Mouse (Mus musculus) heart, embryonic 11.5 days (tissue): Measurements from ENCODE around the gene Rxfp1. TPM values are rescaled to one million over a fixed set of nuclear protein-coding genes. Genes with fewer than 3 reads are reported as not detected.

Experiments used
- polyA plus RNA-seq: library from polyadenylated mRNA; unstranded; fragments of >200 nt; fragmentation: Nextera tagmentation; extraction: Ambion mirVana; gene quantifications from 2 replicates; pipeline ENCODE4 v1.2.1, GENCODE M21; 2014

Rxfp1 gene
- polyA plus RNA-seq, 1 experiment from 2014 or later, result 5.4 TPM

Other genes with a start within 250 kb of the Rxfp1 start
- gene Fnip2, start 170.1 kb downstream of the Rxfp1 start, polyA plus RNA-seq, result 5.0 and 6.2 TPM in 2 replicates
- gene Ppid, start 146.5 kb downstream of the Rxfp1 start, polyA plus RNA-seq, result 130 and 133 TPM in 2 replicates
- gene 4930579G24Rik, start 108.8 kb downstream of the Rxfp1 start, polyA plus RNA-seq, result 26.1 and 30.1 TPM in 2 replicates
- gene Etfdh, start 108.4 kb downstream of the Rxfp1 start, polyA plus RNA-seq, result 124 and 141 TPM in 2 replicates
- 11.7 and 12.8 TPM in 2 replicates for gene Tmem144, start 114.9 kb upstream of the Rxfp1 start, polyA plus RNA-seq
- 44.4 and 51.4 TPM in 2 replicates for gene Fam198b, start 146.7 kb upstream of the Rxfp1 start, polyA plus RNA-seq